Mouse (Mus musculus) thymus, postnatal 4 days (tissue): ENCODE data around the gene Fam172a.

Experiments used
- DNase-seq: peaks from one replicate; pipeline ENCODE4 v3.0.0; 2021

The Fam172a gene

GRCm38 (mm10) chr13:78110648-78111047 is 408.8 kb downstream of the Fam172a start:
- no peak for DNase-seq

- no peak for DNase-seq
Measured at GRCm38 (mm10) chr13:78113978-78114377, 412.1 kb downstream of the Fam172a start.

GRCm38 (mm10) chr13:78118715-78119114 is 416.9 kb downstream of the Fam172a start:
- no peak for DNase-seq

- no peak for DNase-seq
Measured at GRCm38 (mm10) chr13:78121991-78122390, 420.2 kb downstream of the Fam172a start.

GRCm38 (mm10) chr13:78123911-78124426 is 422.1 kb downstream of the Fam172a start:
- DNase-seq = no peak

- DNase-seq = no peak
Measured at GRCm38 (mm10) chr13:78157465-78157864, 455.6 kb downstream of the Fam172a start.

GRCm38 (mm10) chr13:78162149-78162548 is 460.3 kb downstream of the Fam172a start:
- no peak for DNase-seq

GRCm38 (mm10) chr13:78163087-78163958 is 461.5 kb downstream of the Fam172a start:
- peak; percentile 53 for DNase-seq

GRCm38 (mm10) chr13:78164941-78165340 is 463.1 kb downstream of the Fam172a start:
- DNase-seq = no peak

GRCm38 (mm10) chr13:78168166-78168565 is 466.3 kb downstream of the Fam172a start:
- DNase-seq = no peak

- peak; percentile 45 for DNase-seq
Measured at GRCm38 (mm10) chr13:78171320-78171719, 469.5 kb downstream of the Fam172a start.

- DNase-seq = no peak
Measured at GRCm38 (mm10) chr13:78171984-78172636, 470.3 kb downstream of the Fam172a start.

- no peak for DNase-seq
Measured at GRCm38 (mm10) chr13:78172861-78173260, 471.0 kb downstream of the Fam172a start.

GRCm38 (mm10) chr13:78174191-78174590 is 472.4 kb downstream of the Fam172a start:
- DNase-seq = no peak

GRCm38 (mm10) chr13:78174891-78175290 is 473.1 kb downstream of the Fam172a start:
- DNase-seq = no peak

- DNase-seq = no peak
Measured at GRCm38 (mm10) chr13:78175821-78176380, 474.1 kb downstream of the Fam172a start.

- no peak for DNase-seq
Measured at GRCm38 (mm10) chr13:78177381-78177950, 475.6 kb downstream of the Fam172a start.

- DNase-seq = no peak
Measured at GRCm38 (mm10) chr13:78178021-78178420, 476.2 kb downstream of the Fam172a start.

- no peak for DNase-seq
Measured at GRCm38 (mm10) chr13:78178771-78179170, 476.9 kb downstream of the Fam172a start.

GRCm38 (mm10) chr13:78179312-78180097 is 477.7 kb downstream of the Fam172a start:
- no peak for DNase-seq

- no peak for DNase-seq
Measured at GRCm38 (mm10) chr13:78180261-78180660, 478.4 kb downstream of the Fam172a start.
